Mouse (Mus musculus) megakaryocyte, adult 5-6 weeks (primary cell): ENCODE measurements around the gene Tdgf1. TPM values are rescaled to one million over a fixed set of nuclear protein-coding genes. Genes with fewer than 3 reads are reported as not detected.

Experiments used
- ATAC-seq: 2 replicates; pipeline ENCODE4 v1.8.0; 2016; ENCODE audit warnings: mild to moderate bottlenecking, inconsistent platforms; ENCODE audit not compliant: poor library complexity, severe bottlenecking
- total RNA-seq, 2 experiments: library from RNA; stranded (forward) in 1 of 2; stranded (reverse) in 1 of 2; fragments of 153-499, 151-499 nt in 1 of 2; fragments of 221-1000, 200-1000 nt in 1 of 2; gene quantifications; 2 replicates each; pipeline versions ENCODE4 v1.2.3 to v1.2.4; 2015 to 2017

Tdgf1 gene
- total RNA-seq, 2 experiments from 2014 or later: not detected

DNA sequence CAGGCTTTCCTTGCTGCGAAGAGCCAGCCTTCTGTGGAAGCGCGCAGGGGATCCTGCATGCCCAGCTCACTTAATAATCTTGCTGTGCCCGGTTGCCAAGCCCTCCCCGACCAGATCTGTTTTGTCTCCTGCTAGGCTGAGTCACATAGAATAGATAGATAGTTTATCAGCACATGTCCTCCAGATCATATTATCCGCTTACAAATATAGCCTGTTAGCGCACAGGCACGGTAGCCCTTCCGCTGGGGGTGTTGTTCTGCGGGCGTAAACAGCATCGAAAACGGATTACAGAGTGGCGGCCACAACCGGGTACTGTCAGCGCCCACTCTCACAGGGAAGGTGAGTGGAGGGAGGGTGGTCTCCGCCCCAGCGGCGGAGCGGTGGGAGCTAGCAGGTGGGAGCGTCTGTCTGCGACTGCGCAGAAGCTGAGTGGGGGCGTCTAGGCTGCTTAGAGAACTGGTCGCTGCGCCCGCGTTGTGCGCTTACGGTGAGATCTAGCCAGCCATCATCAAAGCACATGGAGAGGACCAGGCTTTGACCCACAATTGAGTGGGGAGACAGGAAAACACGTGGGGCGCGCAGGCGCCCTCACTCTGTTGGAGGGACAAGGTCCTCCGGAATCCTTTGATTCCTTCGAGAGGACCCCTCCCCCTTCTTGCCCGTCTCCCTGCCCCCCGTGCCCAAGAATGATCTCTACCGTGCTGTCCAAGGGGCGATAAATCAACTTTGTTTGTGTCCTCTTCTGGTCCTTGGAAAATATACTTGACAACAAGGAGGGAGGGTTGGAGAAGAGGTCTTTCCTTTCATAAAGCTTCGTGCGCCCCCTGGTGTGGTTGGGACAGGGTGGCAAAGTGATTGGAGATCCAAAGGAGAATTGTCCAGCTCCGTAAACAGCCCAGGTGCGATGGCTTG lies 7.8 kb upstream of the Tdgf1 start:
- ATAC-seq: peak; percentile 25

DNA sequence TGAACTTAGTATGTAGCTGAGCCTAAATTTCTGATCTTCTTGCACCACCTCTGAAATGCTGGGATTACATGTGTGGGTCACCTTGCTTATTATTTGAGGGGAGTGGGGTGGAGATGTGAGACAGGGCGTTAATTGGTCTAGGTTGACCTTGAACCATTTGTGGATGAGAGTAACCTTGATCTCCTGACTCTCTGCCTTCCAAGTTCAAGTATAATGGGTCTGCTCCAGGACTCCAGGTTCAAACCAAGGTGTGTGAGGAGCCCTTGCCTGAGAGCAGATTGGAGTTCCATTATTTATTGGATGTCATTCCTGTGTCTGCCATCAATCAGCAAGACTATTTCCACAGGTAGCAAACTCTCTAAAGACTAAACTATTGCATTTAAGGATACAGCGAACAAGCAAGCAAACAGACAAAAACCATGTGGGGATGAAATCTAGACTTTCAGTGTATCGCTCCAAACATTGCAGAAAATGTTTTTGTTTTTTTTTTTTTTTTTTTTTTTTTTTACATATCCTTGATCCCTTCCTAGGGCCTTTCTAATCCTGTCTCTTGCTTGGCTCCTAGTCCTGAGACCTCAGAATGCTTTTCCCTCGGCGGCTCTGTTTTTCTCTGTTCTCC lies 7.1 kb upstream of the Tdgf1 start:
- ATAC-seq: no peak

DNA sequence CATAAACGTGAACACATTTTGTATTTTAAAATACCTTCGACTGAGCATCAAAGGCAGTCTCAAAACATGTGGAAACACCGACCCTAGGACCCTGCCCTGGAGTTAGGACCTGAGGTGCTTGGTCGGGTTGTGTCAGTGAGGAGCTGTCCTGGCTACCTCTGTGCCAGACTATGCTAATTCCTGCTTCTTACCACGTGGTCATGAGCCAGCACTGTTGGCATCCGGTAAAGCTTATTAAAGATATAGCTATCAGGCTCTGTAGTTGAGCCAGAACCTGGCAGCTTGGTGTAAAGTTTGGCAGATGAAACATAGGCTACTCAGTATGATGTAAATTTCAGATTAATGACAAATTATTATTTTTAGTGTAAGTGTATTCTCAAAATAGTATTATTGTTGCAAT lies 6.4 kb upstream of the Tdgf1 start:
- no peak for ATAC-seq

DNA sequence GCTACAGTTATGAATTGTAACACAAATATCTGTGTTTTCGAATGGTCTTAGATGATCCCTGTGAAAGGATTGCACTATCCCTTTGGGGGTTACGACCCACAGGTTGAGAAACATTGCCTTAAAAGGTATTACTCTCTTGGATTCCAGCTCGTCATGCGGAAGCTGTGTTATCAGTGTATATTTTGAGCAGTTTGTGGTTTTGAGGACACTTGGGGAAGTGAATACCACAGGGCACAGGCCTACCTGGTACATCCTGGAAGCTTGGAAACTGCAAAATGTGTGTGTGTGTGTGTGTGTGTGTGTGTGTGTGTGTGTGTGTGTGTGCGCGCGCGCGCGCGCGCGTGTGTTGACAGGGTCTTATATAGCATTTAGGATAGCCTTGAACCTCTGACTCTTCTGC lies 5.9 kb upstream of the Tdgf1 start:
- ATAC-seq: peak; percentile 84

DNA sequence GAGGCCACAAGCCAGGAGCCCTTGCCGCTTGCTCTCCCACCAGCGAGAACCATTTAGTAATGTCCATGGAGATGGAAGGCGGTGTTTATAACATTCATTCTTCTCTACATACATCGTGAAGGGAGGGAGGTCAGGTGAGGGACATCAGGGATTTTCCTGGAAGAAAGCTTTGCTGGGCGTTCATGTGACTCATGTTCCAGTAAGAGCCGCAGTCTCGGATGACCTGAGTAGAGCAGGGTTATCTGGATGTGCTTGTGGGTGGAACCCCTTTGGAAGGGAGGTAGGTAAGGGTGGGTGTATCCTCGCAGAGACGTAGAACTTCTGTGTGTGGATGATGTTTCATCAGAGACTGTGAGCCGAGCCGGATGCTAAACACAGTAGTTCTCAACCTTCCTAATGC lies 5.4 kb upstream of the Tdgf1 start, which contains the start of gene Lrrc2:
TSS of gene Lrrc2 (plus strand) at position 149 of the 400 bp plus-strand sequence.
- ATAC-seq: peak; percentile 26

DNA sequence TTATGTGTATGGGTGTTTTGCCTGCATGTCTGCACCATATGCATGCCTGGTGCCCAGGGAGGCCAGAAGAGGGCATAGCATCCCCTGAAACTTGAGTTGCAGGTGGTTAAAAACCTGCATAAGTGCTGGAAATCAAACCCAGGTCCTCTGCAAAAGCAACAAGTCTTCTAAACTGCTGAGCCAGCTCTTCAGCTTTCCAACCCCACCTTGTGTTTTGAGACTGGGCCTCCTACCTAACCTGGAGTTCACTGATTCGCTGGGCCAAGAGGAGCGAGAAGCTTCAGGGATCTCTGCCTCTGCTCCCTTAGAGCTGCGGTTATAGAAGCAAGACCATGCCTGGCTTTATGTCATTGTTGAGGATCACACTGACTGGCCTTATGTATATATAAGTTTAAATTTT lies 4.2 kb upstream of the Tdgf1 start:
- no peak for ATAC-seq

DNA sequence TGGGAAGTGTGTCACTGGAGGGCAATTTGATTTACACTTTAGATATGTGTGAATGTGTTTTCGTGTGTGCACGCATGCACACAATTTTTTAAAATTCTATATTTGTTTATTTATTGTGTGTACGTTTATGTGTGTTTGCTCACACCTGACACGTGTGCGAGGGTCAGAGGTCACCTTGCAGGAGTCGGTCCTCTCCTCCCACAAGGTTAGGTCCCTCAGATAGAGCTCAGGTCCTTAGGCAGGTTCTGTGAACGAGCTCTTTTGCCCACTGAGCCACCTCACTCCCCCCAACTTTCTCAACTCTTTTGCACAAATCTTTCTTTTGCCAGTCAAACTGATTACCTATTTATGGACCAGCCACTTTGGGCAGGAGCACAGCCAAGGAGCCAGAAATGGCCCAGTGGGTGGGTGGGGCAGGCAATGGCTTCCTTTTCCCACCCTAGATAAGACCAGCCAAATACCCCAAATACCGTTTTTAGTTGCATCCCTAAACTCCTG lies 2.9 kb upstream of the Tdgf1 start:
- no peak for ATAC-seq

DNA sequence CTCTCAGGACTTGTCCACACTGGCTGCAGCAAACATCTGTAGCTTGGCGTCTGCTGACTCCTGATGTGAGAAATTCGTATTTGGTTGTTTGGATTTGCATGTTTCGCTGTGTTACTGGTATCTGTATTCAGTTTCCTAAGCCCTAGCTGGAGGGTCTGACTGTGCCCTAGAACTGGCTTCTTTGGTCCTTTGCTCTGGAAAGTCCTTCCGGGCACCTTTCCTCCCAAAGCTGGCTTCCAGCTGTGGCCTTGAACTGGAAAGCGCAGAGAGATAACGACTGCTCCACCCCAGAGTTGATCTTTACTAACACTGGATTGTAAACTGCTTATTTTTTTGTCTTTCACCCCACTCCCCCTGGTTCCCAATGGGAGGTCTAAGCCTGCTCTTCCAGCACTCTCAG lies 1.9 kb upstream of the Tdgf1 start:
- ATAC-seq: no peak

DNA sequence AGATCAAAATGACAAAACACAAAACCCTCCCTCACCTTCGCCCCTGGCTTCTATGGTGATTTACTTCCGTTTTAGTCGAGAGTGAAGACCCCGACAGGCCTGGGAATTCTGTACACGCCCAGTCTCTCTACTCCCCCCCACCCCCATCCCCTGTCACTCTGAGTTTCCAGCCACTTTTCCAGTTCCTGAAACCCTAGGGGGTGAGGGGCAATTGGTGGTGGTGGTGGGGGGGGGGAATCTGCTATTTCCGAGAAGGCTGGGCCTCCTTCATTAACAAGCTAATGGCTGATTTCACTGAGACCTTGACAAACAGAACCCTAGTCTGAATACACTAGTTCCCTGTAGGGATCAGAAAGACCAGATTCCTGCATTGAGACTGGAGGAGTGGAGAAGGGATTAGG lies 1.3 kb upstream of the Tdgf1 start:
- ATAC-seq: no peak

DNA sequence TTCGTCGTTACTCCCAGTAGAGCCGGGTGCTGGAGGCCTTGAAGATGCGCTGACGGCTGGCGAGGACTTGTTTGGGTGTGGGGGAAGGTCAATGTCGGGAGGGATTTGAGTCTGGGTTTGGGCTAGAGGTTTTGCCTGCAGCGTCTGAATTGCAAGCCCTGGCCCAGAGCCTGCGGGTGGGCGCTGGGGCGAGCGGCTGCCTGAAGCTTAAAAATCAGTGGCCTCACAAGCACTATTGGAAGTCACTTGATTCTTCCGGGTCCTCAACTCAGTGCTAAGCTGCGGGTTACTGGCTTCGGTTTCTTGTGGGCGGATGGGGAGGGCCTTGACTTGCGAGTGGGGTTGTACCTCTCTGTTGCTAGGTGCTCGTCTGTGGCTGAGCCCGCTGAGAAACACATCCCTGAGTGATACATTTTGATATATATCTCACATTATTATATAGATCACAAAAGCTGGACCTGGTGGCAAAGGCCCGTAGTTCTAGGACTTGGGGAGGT lies 638 bp upstream of the Tdgf1 start:
- ATAC-seq: no peak

DNA sequence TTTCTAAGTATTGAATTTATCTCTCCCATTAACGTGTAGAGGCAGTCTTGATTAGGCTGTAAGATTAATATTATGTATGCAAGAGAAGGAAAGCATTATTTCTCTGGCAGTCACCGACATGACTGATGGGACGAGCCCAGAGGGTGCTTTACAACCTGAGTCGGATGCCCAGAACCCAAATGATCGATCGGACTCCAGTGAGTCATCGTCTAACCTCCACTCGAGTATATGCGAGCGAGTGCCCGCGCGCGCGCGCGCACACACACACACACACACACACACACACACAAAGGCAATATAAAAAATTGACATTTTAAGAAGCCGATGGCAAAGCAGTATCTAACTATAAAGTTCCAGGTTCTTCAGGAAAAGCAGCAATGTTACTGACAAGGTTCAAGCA lies 615 bp downstream of the Tdgf1 start:
- no peak for ATAC-seq

DNA sequence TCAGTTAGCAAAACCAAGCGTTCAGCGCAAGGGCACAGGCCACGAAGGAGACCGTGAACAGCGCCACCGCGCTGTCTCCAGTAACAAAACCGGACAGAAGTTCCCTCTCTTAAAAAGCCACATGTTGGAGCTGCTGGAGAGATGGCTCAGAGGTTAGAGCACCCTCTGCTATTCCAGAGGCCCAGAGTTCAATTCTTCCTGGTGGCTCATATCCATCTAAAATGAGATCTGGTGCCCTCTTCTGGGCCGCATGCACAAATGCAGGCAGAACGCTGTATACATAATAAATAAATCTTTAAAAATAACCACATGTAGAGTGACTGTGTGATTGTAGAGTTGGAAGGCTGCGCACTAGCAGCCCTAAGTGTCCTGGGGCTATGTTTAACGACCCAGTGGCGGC lies 1.7 kb downstream of the Tdgf1 start:
- ATAC-seq: no peak

DNA sequence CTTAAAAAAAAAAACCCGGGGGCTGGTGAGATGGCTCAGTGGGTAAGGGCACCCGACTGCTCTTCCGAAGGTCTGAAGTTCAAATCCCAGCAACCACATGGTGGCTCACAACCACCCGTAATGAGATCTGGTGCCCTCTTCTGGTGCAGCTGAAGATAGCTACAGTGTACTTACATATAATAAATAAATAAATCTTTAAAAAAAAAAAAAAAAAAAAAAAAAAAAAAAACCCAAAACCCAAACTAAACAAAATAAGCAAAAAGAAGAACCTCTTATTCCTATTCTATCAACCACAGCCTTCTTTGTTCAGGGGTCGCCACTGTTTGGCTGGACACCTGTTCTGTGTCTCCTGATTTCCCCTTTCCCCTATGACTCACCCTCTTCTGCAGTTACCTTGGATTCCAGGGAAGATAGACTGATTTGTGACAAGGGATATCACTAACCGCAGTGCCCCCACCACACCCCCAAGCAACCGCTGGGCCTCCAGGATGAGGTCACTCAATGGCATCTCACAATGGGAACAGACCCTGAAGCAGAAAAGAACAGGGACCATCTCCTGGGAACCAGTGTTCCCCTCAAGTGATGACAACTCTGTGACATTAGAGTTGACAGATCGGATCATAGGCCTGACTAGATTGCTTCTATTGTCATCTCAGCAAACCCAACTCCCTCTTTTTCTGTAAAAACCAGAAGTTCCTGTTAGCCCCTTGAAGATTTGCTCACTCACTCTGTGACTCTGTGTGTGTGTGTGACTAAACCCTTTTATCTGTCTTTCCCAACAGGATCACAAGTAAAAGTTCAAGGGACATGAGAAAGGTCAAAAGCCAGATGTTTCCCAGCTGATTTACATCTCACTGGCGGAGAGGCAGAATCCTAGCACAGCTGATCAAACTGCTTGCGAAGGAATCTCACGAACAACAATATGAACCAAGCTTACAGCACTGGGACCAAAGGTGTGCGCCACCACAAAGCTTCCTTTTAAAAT lies 8.2 kb downstream of the Tdgf1 start:
- ATAC-seq: no peak

DNA sequence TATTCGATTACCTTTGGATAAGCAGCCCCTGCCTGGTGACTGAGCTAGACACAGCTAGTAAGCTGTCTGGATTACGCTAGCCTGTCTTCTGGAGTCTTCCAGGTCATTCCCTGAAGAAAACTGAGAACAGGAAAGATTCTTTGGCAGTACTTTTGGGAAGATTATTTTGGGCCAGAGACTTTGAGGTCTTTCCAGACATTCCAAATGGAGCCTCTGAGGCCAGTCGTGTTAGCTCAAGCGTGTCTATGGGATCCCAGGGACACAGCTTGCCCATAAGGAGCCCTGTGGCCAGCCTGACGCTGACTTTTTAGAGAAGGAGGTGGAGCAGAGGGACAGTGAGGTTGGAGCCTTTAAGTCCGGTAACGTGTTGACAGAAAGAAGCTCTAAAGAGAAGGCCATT lies 10.0 kb downstream of the Tdgf1 start:
- no peak for ATAC-seq

DNA sequence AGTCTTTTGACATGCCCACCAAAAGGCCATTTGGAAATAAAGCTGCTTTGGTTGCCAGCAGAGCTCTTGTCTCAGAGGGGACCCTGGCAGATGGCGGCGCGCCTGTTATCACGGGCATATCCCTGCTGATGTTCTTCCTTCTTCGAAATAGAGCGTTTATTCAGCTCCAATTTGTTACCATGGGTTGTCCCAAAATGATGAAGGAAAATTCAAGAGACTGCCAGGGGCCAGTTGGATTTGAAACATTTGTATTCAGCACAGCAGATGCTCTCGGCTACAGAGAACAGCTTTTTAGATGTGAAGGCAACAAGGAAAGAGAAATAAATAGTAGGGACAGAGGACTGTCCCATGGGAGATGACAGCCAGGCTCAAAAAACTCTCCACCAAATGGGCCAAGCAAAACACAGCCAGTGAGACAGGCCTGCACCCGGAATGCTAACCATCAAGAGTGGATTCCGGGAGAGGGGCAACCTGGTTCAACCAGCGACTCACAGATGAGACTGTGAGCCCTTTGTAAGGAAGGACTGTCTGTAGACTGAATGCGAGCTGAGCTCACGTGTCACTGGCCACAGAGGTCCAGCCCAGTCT lies 12.0 kb downstream of the Tdgf1 start:
- ATAC-seq: no peak

DNA sequence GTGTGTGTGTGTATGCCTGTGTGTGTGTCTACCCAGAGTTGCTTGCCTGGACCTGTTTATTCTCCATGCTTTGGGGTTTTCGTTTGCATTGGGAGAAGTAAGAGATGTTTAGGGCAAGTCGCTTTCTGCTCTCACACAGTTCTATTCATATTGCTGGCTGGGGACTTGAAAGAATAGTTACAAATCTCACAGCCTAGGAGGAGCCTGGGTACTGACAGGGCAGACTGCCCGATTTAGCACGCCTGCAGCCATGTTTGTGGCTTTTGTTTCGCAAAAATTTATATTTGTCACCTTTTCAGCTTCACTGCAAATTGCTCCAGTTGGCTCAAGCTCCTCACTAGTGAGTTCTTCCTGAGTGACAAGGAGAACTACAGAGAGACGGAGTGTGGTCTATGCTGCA lies 14.4 kb downstream of the Tdgf1 start:
- no peak for ATAC-seq

DNA sequence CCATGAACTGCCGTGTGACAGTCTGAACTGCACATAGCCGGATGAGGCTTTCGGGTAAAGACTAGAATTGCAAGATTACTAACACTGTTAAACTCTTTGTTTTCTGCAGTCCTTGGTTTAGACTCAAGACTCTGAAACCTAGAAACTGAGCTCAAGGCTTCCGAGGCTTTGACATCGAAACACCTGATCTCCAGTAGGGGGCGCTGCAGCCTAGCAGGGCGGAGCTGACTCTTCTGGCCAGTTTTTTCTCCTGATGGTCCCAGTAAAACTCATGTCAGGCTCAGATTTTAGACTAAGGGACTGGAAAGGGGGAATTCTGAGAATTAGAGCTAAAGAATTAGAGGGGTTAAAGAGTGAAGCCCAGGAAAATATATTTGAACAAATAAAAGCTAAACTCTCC lies 23.2 kb downstream of the Tdgf1 start:
- peak; percentile 67; the same call in 1 of the 2 replicates for ATAC-seq

DNA sequence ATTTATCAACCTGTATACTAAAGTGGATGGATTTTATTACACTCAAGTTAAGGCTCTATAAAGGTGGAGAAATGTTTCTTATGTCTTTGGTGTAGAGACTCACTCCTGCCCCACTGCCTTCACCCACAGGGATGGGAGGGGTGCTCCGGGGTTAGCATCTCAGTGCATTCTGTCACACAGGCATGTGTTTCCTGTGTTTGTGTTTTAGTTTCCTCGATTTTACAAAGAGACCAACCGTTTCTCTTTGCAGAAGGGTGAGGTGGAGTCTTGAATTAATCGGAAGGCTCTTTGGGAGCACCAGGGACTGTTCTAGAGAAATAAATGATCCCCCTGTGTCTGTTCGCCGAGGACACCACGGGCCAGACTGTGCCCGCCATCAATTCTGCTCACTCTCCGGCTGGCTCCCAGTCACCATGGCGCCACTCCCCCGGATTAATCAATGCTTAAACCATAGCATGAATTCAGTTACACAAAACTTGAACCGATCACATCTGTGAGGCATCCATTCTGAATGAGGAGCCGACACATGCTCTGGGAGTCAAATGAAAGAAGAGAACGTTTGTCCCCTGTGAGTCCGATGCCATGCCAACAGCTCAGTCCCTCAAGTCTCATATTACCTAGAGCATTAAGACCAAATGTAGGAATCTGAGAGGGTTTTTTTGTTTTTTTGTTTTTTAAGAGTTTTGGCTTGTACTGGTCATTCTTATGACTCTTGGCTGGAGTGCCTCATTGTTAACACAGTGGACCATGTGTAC lies 25.1 kb downstream of the Tdgf1 start:
- no peak for ATAC-seq

DNA sequence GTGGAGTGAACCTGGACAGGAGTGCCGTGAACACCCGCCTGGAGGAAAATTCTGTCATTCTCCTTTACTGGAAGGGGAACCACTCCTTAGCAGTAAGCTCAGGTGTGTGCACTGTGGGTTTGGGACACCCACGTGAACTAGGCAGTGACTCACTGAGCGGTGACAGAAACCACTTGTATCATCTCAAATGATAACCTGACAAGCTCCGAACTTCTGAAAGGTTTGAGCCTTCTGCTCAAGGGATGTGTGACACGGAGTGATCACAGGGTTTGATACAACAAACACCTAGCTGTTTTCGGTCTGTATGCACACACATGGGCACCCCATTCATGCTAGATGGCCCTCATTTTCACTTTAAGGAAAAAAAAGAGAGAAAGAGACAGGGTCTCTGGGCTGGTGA lies 29.2 kb downstream of the Tdgf1 start, which contains the start of gene Fam240a:
TSS of gene Fam240a (minus strand) at position 76 of the 400 bp plus-strand sequence.
- ATAC-seq: no peak

DNA sequence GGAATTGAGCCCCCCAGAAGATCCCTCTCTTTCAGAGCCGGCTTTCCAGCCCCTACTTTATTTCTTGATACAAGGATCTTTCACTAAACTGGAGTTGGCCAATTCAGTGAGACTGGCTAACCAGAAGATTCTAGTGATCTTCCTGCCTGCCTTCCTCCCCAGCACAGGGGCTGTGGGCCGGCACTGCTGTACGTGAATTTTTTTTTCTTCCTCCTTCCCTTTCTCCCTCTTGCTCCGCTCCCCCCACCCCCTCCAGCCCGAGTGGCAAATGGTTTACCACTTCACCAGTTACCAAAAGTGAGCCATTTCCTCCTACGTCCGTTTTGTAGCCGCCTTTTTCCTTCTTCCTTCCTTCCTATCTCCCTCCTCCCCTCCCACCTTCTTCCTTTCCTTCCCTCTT lies 30.5 kb downstream of the Tdgf1 start:
- no peak for ATAC-seq
